Mouse (Mus musculus): ENCODE results near the gene Cmya5. TPM values are rescaled to one million over a fixed set of nuclear protein-coding genes. Genes with fewer than 3 reads are reported as not detected.

The Cmya5 gene
- polyA plus RNA-seq, 1 experiment: under 0.01 TPM

DNA sequence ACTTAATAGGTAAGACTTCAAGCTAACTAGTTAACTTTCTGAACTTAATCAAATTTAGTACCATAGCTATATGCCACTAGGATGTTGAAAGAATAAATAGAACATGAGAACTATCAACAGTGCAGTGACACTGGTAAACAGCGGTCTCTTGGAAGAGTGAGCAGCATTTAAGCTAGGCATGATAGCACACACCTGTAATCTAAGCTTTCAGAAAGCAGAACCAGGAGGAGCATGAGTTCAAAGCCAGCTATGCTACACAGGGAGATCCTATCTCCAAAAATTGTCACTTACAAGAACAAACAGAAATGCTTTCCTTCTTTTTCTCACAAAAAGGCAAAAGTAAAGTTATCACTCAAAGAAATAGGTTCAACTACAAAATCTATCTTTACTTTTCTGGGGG is 35.8 kb upstream of the Cmya5 start:
- TF ChIP-seq FOSL1 (IDR thresholded peaks at IDR 0.05; ENCODE audit: insufficient read depth, low read length, poor library complexity, severe bottlenecking) (no peak), MYOD1 (IDR thresholded peaks at IDR 0.05; ENCODE audit: control insufficient read depth, insufficient read length, low read depth) (no peak), USF1 (IDR thresholded peaks at IDR 0.05; ENCODE audit: low read depth) (no peak), MYOG (IDR thresholded peaks at IDR 0.05; ENCODE audit: control insufficient read depth, extremely low read depth, insufficient read length) (no peak), MAX (IDR thresholded peaks at IDR 0.05) (no peak), CTCF (IDR thresholded peaks at IDR 0.05; ENCODE audit: control insufficient read depth, insufficient read depth, insufficient read length) (no peak), CEBPB (IDR thresholded peaks at IDR 0.05; ENCODE audit: low read depth) (no peak)
- Histone ChIP-seq H3K79me3 (ENCODE audit: low read depth) (peaks cover 72% of the 10 kb centered on the region), H3ac (ENCODE audit: control insufficient read depth, insufficient read length, low read depth) (no peak overlapping the region), H3K4me3 (ENCODE audit: insufficient read depth, poor library complexity, severe bottlenecking) (no peak overlapping the region), H3K79me2 (ENCODE audit: control insufficient read depth, insufficient read depth) (peaks cover 98% of the 10 kb centered on the region), H3K27me3 (ENCODE audit: control insufficient read depth, insufficient read depth, insufficient read length) (no peaks in the 10 kb centered on the region), H3K36me3 (ENCODE audit: control insufficient read depth, insufficient read depth) (peaks cover 47% of the 10 kb centered on the region)

DNA sequence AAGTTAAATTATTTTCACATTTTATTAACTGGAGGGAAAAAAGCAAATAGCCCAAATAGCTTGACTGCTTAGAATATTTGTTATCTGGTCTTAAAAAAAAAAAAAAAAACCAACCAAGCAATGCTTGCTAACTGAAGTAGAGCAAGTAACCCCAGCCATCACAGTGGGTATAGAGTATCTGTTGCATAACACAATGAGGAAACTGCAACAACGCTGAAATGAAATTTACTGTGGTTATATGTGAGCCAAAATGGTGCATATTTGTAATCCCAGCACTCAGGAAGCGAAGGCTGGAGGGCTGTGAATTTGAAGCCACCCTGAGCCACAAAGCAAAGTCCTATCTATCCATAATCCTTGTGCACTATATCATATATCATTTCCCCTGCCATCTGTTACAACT is 35.0 kb upstream of the Cmya5 start:
- Histone ChIP-seq H3K27me3 (ENCODE audit: control insufficient read depth, insufficient read depth, insufficient read length) (no peaks in the 10 kb centered on the region), H3ac (ENCODE audit: control insufficient read depth, insufficient read length, low read depth) (no peak overlapping the region), H3K4me3 (ENCODE audit: insufficient read depth, poor library complexity, severe bottlenecking) (no peak overlapping the region), H3K79me3 (ENCODE audit: low read depth) (peaks cover 65% of the 10 kb centered on the region), H3K79me2 (ENCODE audit: control insufficient read depth, insufficient read depth) (peaks cover 94% of the 10 kb centered on the region), H3K36me3 (ENCODE audit: control insufficient read depth, insufficient read depth) (peaks cover 48% of the 10 kb centered on the region)
- no peak for TF ChIP-seq CEBPB (IDR thresholded peaks at IDR 0.05; ENCODE audit: low read depth)
- TF ChIP-seq FOSL1 (IDR thresholded peaks at IDR 0.05; ENCODE audit: insufficient read depth, low read length, poor library complexity, severe bottlenecking): no peak
- no peak for TF ChIP-seq MYOD1 (IDR thresholded peaks at IDR 0.05; ENCODE audit: control insufficient read depth, insufficient read length, low read depth)
- no peak for TF ChIP-seq MAX (IDR thresholded peaks at IDR 0.05)
- no peak for TF ChIP-seq USF1 (IDR thresholded peaks at IDR 0.05; ENCODE audit: low read depth)
- no peak for TF ChIP-seq MYOG (IDR thresholded peaks at IDR 0.05; ENCODE audit: control insufficient read depth, extremely low read depth, insufficient read length)
- no peak for TF ChIP-seq CTCF (IDR thresholded peaks at IDR 0.05; ENCODE audit: control insufficient read depth, insufficient read depth, insufficient read length)

DNA sequence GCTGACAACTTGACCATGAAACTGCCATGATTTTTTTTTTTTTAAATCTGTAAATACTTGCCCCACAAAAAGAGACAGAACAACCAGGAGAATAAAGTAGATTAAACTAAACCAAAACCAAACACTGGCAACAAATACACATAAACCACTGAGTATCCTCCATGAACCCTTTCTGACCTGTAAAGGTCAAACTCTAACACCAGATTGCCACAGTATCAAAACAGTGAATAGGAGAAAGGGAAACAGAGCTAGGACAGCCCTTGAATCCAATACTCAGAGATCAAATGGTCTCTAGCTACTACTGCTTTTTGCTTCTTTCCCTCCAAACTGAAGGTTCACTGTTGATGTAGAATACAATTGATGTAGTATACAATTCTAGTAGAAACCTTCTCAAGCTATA is 33.0 kb upstream of the Cmya5 start:
- TF ChIP-seq CTCF (IDR thresholded peaks at IDR 0.05; ENCODE audit: control insufficient read depth, insufficient read depth, insufficient read length): no peak
- TF ChIP-seq MYOD1 (IDR thresholded peaks at IDR 0.05; ENCODE audit: control insufficient read depth, insufficient read length, low read depth): no peak
- TF ChIP-seq USF1 (IDR thresholded peaks at IDR 0.05; ENCODE audit: low read depth): no peak
- no peak for TF ChIP-seq MAX (IDR thresholded peaks at IDR 0.05)
- no peak for TF ChIP-seq CEBPB (IDR thresholded peaks at IDR 0.05; ENCODE audit: low read depth)
- TF ChIP-seq MYOG (IDR thresholded peaks at IDR 0.05; ENCODE audit: control insufficient read depth, extremely low read depth, insufficient read length): no peak
- no peak for TF ChIP-seq FOSL1 (IDR thresholded peaks at IDR 0.05; ENCODE audit: insufficient read depth, low read length, poor library complexity, severe bottlenecking)
- Histone ChIP-seq H3K36me3 (ENCODE audit: control insufficient read depth, insufficient read depth) (peaks cover 41% of the 10 kb centered on the region), H3K79me2 (ENCODE audit: control insufficient read depth, insufficient read depth) (peaks cover 82% of the 10 kb centered on the region), H3K4me3 (ENCODE audit: insufficient read depth, poor library complexity, severe bottlenecking) (no peak overlapping the region), H3K79me3 (ENCODE audit: low read depth) (peaks cover 50% of the 10 kb centered on the region), H3ac (ENCODE audit: control insufficient read depth, insufficient read length, low read depth) (no peak overlapping the region), H3K27me3 (ENCODE audit: control insufficient read depth, insufficient read depth, insufficient read length) (no peaks in the 10 kb centered on the region)

DNA sequence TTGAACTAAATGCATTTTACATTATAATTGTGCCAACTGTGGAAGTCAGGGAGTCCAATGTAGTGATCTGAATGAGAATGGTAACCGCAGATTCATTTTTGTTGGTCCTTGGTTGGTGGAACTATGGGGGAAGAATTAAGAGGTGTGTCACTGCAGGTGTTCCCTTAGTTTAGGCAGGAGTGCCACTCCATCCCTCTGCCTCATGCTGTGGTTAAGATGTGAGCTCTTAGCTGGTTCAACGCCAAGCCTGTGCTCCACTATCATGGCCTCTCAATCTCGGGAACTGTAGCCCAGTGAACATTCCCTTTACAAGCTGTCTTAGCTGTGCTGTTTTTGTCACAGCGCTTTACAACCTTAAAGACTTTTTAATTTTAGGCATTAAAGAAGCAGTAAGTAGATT is 18.8 kb upstream of the Cmya5 start:
- Histone ChIP-seq H3K79me3 (ENCODE audit: low read depth) (no peaks in the 10 kb centered on the region), H3K79me2 (ENCODE audit: control insufficient read depth, insufficient read depth) (no peaks in the 10 kb centered on the region), H3ac (ENCODE audit: control insufficient read depth, insufficient read length, low read depth) (no peak overlapping the region), H3K4me3 (ENCODE audit: insufficient read depth, poor library complexity, severe bottlenecking) (no peak overlapping the region), H3K36me3 (ENCODE audit: control insufficient read depth, insufficient read depth) (peaks cover 65% of the 10 kb centered on the region), H3K27me3 (ENCODE audit: control insufficient read depth, insufficient read depth, insufficient read length) (no peaks in the 10 kb centered on the region)
- TF ChIP-seq CTCF (IDR thresholded peaks at IDR 0.05; ENCODE audit: control insufficient read depth, insufficient read depth, insufficient read length) (no peak), MYOG (IDR thresholded peaks at IDR 0.05; ENCODE audit: control insufficient read depth, extremely low read depth, insufficient read length) (no peak), MAX (IDR thresholded peaks at IDR 0.05) (no peak), CEBPB (IDR thresholded peaks at IDR 0.05; ENCODE audit: low read depth) (no peak), MYOD1 (IDR thresholded peaks at IDR 0.05; ENCODE audit: control insufficient read depth, insufficient read length, low read depth) (no peak), USF1 (IDR thresholded peaks at IDR 0.05; ENCODE audit: low read depth) (no peak), FOSL1 (IDR thresholded peaks at IDR 0.05; ENCODE audit: insufficient read depth, low read length, poor library complexity, severe bottlenecking) (no peak)

DNA sequence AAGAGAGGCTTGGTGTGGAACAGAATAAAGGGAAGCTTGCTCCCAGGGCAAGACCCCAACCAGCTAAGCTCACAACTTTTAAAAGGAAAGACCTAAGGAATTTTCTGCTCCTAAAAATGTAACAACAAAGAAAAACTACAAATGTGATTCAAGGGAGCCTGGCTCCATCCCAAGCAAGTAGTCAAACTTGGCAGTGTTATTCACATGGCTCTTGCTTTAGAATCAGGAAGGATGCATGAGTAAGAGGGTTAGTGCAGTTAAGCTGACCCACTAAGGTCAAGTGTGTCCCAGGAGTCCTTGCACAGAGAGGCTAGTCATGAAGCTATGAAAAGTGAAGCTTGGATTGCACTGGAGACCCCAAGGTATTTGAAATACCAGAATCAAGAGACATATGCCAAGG is 17.9 kb upstream of the Cmya5 start:
- Histone ChIP-seq H3K27me3 (ENCODE audit: control insufficient read depth, insufficient read depth, insufficient read length) (no peaks in the 10 kb centered on the region), H3K4me3 (ENCODE audit: insufficient read depth, poor library complexity, severe bottlenecking) (no peak overlapping the region), H3K79me2 (ENCODE audit: control insufficient read depth, insufficient read depth) (no peaks in the 10 kb centered on the region), H3K79me3 (ENCODE audit: low read depth) (peaks cover 2% of the 10 kb centered on the region), H3K36me3 (ENCODE audit: control insufficient read depth, insufficient read depth) (peaks cover 57% of the 10 kb centered on the region), H3ac (ENCODE audit: control insufficient read depth, insufficient read length, low read depth) (no peak overlapping the region)
- no peak for TF ChIP-seq CTCF (IDR thresholded peaks at IDR 0.05; ENCODE audit: control insufficient read depth, insufficient read depth, insufficient read length)
- TF ChIP-seq MAX (IDR thresholded peaks at IDR 0.05): no peak
- TF ChIP-seq FOSL1 (IDR thresholded peaks at IDR 0.05; ENCODE audit: insufficient read depth, low read length, poor library complexity, severe bottlenecking): no peak
- TF ChIP-seq CEBPB (IDR thresholded peaks at IDR 0.05; ENCODE audit: low read depth): no peak
- no peak for TF ChIP-seq MYOG (IDR thresholded peaks at IDR 0.05; ENCODE audit: control insufficient read depth, extremely low read depth, insufficient read length)
- TF ChIP-seq USF1 (IDR thresholded peaks at IDR 0.05; ENCODE audit: low read depth): no peak
- no peak for TF ChIP-seq MYOD1 (IDR thresholded peaks at IDR 0.05; ENCODE audit: control insufficient read depth, insufficient read length, low read depth)

DNA sequence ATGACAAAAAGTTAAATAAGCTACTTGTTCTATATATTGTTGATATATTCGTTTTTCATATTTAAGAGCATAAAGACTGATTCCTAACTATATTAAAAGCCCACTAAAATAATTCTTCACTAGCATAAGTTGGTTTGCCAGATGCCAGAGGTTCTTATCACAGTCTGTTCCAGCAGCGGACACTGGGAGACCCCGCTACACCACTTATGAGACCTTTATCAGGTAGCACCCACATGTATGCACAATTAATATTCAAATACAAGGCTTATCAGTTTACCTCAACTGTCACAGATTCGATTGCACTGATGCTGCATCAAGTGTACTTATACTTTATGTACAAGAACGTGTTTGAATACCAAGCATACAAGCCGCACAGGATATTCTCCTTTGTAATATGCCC is 13.7 kb upstream of the Cmya5 start:
- TF ChIP-seq USF1 (IDR thresholded peaks at IDR 0.05; ENCODE audit: low read depth): no peak
- TF ChIP-seq MYOD1 (IDR thresholded peaks at IDR 0.05; ENCODE audit: control insufficient read depth, insufficient read length, low read depth): no peak
- no peak for TF ChIP-seq CEBPB (IDR thresholded peaks at IDR 0.05; ENCODE audit: low read depth)
- no peak for TF ChIP-seq CTCF (IDR thresholded peaks at IDR 0.05; ENCODE audit: control insufficient read depth, insufficient read depth, insufficient read length)
- no peak for TF ChIP-seq MAX (IDR thresholded peaks at IDR 0.05)
- TF ChIP-seq FOSL1 (IDR thresholded peaks at IDR 0.05; ENCODE audit: insufficient read depth, low read length, poor library complexity, severe bottlenecking): no peak
- no peak for TF ChIP-seq MYOG (IDR thresholded peaks at IDR 0.05; ENCODE audit: control insufficient read depth, extremely low read depth, insufficient read length)
- H3K36me3 ChIP-seq (ENCODE audit: control insufficient read depth, insufficient read depth): peaks cover 54% of the 10 kb centered on the region
- H3ac ChIP-seq (ENCODE audit: control insufficient read depth, insufficient read length, low read depth): no peak overlapping the region
- H3K4me3 ChIP-seq (ENCODE audit: insufficient read depth, poor library complexity, severe bottlenecking): no peak overlapping the region
- no peaks in the 10 kb centered on the region for H3K27me3 ChIP-seq (ENCODE audit: control insufficient read depth, insufficient read depth, insufficient read length)
- H3K79me2 ChIP-seq (ENCODE audit: control insufficient read depth, insufficient read depth): no peaks in the 10 kb centered on the region
- H3K79me3 ChIP-seq (ENCODE audit: low read depth): peaks cover 2% of the 10 kb centered on the region
